Mouse (Mus musculus): ENCODE results near the gene Gjc1. TPM values are rescaled to one million over a fixed set of nuclear protein-coding genes. Genes with fewer than 3 reads are reported as not detected.

Gene Gjc1
- polyA plus RNA-seq, 1 experiment from 2014 or later = 89.6 TPM

DNA sequence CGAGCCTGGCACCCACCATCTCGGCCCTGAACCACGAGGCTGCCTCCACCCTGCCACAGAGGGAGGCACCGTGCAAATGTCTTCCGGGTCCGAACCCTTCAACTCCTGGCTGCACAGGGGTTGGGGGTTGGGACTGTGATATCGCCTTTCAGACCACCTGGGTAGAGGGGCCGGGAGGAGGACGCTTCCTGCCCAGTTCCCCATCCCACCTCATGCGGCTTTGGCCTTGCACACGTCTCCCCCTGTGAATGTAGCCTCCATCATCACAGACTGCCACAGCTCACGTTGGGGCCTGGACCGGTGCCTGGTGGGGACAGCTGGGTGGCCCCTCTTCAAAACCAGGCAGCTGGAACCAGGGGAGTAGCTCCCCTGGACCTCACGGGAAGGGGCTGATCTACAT lies 41.3 kb downstream of the Gjc1 start:
- Histone ChIP-seq H3K4me1 (peaks cover 67% of the 10 kb centered on the region), H3K27ac (replicated peaks) (peak overlapping the region; percentile 84), H3K4me3 (peak overlapping the region; percentile 45), H3K36me3 (replicated peaks) (peaks cover 24% of the 10 kb centered on the region), H3K9me3 (no peaks in the 10 kb centered on the region), H3K27me3 (replicated peaks; ENCODE audit: low read depth, poor library complexity, severe bottlenecking) (peaks cover 19% of the 10 kb centered on the region; the same call in 1 of the 2 replicates)
- peak; percentile 73 for DNase-seq (ENCODE audit: low spot score)
- whole genome bisulfite sequencing = 13% methylated on average over 14 of the region's 14 CpGs

DNA sequence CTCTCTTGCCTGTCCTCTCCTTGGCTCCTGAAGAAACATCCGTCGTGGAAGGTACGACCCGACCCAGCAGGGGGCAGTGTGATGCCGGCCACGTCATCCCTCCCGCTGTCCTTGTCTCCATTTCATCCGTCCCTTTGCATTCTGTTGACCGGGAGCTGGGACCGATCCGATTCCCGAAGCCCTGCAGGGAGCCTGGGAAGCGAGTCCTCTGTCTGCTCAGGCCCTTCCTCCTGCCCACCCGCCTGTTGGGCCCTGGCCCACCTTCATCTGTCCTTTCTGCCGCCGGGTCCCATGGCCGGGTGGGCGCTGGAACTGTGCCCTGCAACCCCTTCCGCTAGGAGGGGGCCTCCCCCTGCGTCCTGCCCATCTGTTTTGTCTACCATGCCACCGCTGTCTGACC lies 41.9 kb downstream of the Gjc1 start:
- DNase-seq (ENCODE audit: low spot score) = peak; percentile 86
- H3K27me3 ChIP-seq (replicated peaks; ENCODE audit: low read depth, poor library complexity, severe bottlenecking) = peaks cover 19% of the 10 kb centered on the region; the same call in 1 of the 2 replicates
- no peaks in the 10 kb centered on the region for H3K9me3 ChIP-seq
- H3K4me1 ChIP-seq = peaks cover 73% of the 10 kb centered on the region
- peak overlapping the region; percentile 45 for H3K4me3 ChIP-seq
- 32% methylated on average over 21 of the region's 21 CpGs for WGBS
- peaks cover 24% of the 10 kb centered on the region for H3K36me3 ChIP-seq (replicated peaks)
- H3K27ac ChIP-seq (replicated peaks) = peak overlapping the region; percentile 84

GRCm38 (mm10) chr11:102774621-102775141 lies 44.8 kb downstream of the Gjc1 start:
- H3K4me3 ChIP-seq = peak overlapping the region; percentile 73
- peak overlapping the region; percentile 96 for H3K27ac ChIP-seq (replicated peaks)
- H3K27me3 ChIP-seq (replicated peaks; ENCODE audit: low read depth, poor library complexity, severe bottlenecking) = peaks cover 34% of the 10 kb centered on the region
- DNase-seq (ENCODE audit: low spot score) = peak; percentile 95
- H3K9me3 ChIP-seq = no peaks in the 10 kb centered on the region
- H3K36me3 ChIP-seq (replicated peaks) = peaks cover 24% of the 10 kb centered on the region
- WGBS = 3% methylated on average over 25 of the region's 25 CpGs
- H3K4me1 ChIP-seq = peaks cover 88% of the 10 kb centered on the region

DNA sequence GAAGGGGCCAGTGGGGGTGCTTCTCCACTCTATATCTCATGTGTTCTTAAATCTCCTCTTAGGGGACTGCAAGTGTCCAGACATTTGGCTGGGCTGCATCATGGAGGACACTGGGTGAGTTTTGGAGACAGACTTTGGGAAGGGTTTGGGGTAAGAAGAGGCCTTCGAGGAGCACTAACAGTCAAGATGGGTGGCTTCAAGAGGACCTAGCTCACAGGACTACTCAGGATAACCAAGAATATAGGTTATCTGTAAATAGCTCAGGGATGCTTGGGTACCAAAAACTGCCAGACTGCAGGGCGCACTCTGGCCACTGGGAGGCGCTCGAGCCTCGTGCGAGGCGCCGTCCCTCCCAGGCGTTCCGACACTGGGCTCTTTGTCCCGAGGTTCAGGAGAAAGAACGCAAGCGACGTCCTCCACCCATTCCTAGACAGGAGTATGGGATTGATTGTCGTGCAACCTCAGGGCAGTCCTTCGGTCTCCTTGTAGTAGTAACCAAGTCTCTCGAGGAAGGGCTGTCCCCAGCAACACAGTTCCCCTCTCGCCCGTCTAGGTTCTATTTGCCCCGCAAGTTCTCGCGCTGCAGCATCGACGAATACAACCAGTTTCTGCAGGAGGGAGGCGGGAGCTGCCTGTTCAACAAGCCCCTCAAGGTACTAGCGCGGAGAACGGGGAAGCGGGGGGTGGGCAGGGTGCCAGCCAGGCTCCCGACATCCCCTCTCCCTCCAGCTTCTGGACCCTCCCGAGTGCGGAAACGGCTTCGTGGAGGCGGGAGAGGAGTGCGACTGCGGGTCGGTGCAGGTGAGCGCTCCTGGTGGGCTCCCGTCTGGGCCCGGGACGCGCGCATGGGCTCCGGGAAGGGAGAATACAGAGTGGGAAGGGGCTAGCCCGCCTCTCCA lies 45.5 kb downstream of the Gjc1 start:
- H3K4me3 ChIP-seq = peak overlapping the region; percentile 73
- WGBS = under 1% methylated on average over 46 of the region's 46 CpGs
- no peaks in the 10 kb centered on the region for H3K9me3 ChIP-seq
- peak; percentile 92 for DNase-seq (ENCODE audit: low spot score)
- H3K36me3 ChIP-seq (replicated peaks) = peaks cover 24% of the 10 kb centered on the region
- peak overlapping the region; percentile 96 for H3K27ac ChIP-seq (replicated peaks)
- H3K4me1 ChIP-seq = peaks cover 88% of the 10 kb centered on the region
- peaks cover 28% of the 10 kb centered on the region for H3K27me3 ChIP-seq (replicated peaks; ENCODE audit: low read depth, poor library complexity, severe bottlenecking)

DNA sequence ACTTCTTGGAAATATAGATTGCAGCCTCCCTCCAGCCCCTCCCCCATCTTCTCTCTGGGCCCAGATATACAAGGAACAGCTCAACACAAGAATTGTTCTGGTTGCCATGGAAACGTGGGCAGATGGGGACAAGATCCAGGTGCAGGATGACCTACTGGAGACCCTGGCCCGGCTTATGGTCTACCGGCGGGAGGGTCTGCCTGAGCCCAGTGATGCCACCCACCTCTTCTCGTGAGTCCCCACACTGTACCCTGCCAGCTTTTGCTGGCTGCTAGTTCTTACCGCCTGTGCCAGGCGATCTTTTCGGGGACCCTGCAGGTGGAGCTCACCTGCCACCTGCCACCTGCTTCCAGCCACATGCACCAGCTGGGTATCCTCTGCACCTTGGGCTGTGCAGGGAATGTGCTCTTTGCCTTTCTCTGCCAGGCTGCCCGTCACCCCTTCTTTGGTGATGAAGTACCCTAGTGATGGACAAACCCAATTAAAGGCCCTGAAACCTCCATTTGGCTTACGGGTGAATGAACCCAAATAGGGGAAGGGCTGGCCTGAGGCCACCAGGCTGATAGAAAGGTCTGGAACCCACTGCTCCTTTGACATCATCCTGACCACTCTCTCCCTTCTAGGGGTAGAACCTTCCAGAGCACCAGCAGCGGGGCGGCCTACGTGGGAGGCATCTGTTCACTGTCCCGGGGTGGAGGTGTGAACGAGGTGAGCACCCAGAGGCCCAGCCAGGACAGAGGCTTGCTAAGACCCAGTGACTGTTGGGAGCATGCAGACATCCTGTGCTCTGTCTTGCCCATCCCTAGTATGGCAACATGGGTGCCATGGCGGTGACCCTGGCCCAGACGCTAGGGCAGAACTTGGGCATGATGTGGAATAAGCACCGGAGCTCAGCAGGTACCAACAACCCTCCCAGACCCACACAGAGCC lies 46.5 kb downstream of the Gjc1 start:
- peaks cover 25% of the 10 kb centered on the region for H3K27me3 ChIP-seq (replicated peaks; ENCODE audit: low read depth, poor library complexity, severe bottlenecking)
- peaks cover 80% of the 10 kb centered on the region for H3K4me1 ChIP-seq
- peak overlapping the region; percentile 73 for H3K4me3 ChIP-seq
- 66% methylated on average over 18 of the region's 18 CpGs for WGBS
- no peaks in the 10 kb centered on the region for H3K9me3 ChIP-seq
- peaks cover 24% of the 10 kb centered on the region for H3K36me3 ChIP-seq (replicated peaks)
- DNase-seq (ENCODE audit: low spot score) = peak; percentile 70
- peak overlapping the region; percentile 96 for H3K27ac ChIP-seq (replicated peaks)

DNA sequence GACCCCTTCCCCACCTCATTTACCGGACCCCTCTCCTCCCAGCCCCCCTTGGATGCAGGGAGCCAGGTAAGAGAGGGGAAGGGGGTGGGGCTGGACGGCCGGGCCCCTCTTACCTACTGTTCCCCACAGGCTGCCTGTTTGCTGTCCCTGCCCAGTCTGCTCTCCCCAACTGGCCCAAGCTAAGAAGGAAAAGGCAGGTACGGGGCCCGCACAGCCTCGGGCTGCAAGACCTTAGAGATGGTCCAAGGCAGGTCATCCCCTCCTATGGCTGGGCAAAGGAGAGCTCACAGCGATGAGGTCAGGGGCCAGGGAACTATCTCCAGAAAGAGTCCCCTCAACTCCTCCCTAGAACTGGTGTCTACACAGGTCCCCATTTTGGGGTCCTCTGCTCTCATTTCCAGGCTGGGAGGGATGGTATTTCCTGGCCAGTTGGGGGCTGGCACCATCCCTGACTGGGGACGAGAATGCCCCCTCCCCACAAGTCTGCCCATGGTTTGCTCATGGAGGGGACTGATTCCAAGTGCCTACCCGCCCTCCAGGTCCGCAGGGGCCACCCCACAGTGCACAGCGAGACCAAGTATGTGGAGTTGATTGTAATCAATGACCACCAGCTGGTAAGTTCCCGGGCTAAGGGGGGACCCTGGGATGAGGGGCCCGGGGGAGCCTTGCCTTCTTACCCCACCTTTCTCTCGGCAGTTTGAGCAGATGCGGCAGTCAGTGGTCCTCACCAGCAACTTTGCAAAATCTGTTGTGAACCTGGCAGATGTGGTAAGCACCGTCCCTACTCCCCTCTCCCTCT lies 47.4 kb downstream of the Gjc1 start:
- peaks cover 82% of the 10 kb centered on the region for H3K4me1 ChIP-seq
- H3K27ac ChIP-seq (replicated peaks) = peak overlapping the region; percentile 68
- peak overlapping the region; percentile 37 for H3K4me3 ChIP-seq
- 20% methylated on average over 16 of the region's 16 CpGs for WGBS
- H3K36me3 ChIP-seq (replicated peaks) = peaks cover 16% of the 10 kb centered on the region
- H3K9me3 ChIP-seq = no peaks in the 10 kb centered on the region
- peaks cover 21% of the 10 kb centered on the region for H3K27me3 ChIP-seq (replicated peaks; ENCODE audit: low read depth, poor library complexity, severe bottlenecking)
- no peak for DNase-seq (ENCODE audit: low spot score)

DNA sequence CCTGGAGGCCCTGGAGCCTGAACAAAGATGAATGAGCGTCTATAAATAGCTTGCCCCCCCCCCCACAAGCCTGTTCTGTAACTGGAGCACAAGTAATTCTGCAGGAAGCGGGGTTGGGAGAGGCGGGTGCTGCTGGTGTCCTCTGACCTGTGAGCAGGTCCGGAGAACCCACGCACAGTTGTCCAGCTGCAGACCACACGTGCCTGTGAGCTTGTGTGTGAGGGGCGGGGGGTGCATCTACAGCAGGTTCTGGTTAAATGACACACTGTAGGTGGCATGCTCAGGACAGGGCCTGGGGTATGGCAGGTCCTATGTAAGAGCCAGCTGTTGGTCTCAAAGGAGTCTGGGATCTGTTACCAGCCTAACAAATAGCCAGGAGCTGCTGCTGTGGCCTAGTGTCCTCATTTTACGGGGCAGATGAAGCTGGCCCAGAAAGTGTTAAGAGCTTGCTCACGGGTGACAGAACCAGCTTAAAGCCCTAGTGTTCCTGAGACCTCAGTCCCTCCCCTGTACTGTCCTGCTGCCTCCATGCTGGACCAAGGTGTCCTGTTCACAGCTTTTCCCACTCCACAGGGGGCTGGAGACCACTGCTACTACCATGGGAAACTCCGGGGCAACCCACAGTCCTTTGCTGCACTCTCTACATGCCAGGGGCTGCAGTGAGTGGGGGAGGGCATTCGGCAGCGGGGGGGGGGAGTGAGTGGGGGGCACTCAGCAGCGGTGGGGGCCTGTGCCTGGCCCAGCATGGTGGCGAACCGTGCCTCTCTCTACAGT lies 48.7 kb downstream of the Gjc1 start:
- Histone ChIP-seq H3K9me3 (no peaks in the 10 kb centered on the region), H3K36me3 (replicated peaks) (peaks cover 3% of the 10 kb centered on the region), H3K27me3 (replicated peaks; ENCODE audit: low read depth, poor library complexity, severe bottlenecking) (peaks cover 21% of the 10 kb centered on the region), H3K4me3 (0 out of 2 replicates have a peak overlapping the region, but pooled peaks have one; percentile 37), H3K4me1 (peaks cover 83% of the 10 kb centered on the region), H3K27ac (replicated peaks) (peak overlapping the region; percentile 68)
- peak; percentile 47 for DNase-seq (ENCODE audit: low spot score)
- 39% methylated on average over 15 of the region's 15 CpGs for WGBS

DNA sequence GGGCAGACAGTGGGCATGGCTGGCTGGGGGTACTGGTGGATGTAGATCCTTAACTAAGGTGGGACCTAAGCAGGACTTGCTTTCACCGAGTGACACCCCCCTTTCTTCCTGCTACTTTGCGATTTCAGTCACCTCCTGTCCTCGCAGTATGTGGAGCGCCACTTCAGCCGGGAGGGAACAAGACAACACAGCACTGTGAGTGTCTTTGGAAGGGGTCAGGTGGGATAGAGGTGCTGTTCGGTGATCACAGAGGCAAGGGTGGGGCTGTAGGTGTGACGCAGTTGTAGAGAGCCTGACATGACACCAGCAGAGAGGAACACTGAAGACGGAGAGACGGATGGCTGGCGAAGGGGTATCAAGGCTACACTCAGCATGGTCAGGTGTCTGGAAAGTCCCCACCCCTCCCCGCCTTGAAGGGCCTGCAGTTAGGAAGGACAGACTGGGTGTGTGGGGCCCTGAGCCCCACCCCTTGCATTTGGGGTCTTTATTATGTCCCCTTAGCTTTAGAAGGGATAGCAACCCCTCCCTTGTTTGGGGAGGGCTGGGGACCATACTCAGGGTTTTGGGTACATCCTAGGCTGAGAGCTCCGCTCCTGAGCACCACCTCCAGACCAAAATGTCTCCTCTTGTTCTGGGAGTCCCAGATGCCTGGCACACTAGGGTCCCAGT lies 49.4 kb downstream of the Gjc1 start:
- Histone ChIP-seq H3K36me3 (replicated peaks) (no peaks in the 10 kb centered on the region), H3K4me3 (no peak overlapping the region), H3K4me1 (peaks cover 78% of the 10 kb centered on the region), H3K27me3 (replicated peaks; ENCODE audit: low read depth, poor library complexity, severe bottlenecking) (peaks cover 17% of the 10 kb centered on the region), H3K27ac (replicated peaks) (peak overlapping the region; percentile 68), H3K9me3 (no peaks in the 10 kb centered on the region)
- no peak for DNase-seq (ENCODE audit: low spot score)
- WGBS = 83% methylated on average over 12 of the region's 12 CpGs

DNA sequence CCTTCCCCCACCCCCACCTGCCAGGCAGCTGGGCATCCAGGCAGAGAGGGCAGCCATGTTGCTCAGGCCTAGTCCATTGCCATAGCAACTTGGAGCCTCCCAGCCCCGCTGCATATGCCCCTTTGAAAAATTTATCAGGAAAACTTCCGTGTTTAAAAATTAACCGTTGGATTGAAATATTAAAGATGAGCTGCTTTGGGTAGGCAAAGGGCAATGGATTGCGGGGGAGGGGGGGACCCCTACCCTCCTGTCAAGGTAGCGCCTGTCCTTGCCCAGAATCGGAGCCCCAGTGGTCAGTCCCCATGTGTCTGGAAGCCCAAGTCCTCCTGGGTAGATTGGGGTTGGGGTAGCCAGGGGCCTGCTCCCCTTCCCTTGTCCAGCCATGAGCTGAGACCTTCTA lies 50.4 kb downstream of the Gjc1 start:
- WGBS = 89% methylated on average over 6 of the region's 6 CpGs
- Histone ChIP-seq H3K27ac (replicated peaks) (no peak overlapping the region), H3K27me3 (replicated peaks; ENCODE audit: low read depth, poor library complexity, severe bottlenecking) (peaks cover 24% of the 10 kb centered on the region), H3K36me3 (replicated peaks) (no peaks in the 10 kb centered on the region), H3K4me1 (peaks cover 69% of the 10 kb centered on the region), H3K9me3 (no peaks in the 10 kb centered on the region), H3K4me3 (no peak overlapping the region)
- no peak for DNase-seq (ENCODE audit: low spot score)

DNA sequence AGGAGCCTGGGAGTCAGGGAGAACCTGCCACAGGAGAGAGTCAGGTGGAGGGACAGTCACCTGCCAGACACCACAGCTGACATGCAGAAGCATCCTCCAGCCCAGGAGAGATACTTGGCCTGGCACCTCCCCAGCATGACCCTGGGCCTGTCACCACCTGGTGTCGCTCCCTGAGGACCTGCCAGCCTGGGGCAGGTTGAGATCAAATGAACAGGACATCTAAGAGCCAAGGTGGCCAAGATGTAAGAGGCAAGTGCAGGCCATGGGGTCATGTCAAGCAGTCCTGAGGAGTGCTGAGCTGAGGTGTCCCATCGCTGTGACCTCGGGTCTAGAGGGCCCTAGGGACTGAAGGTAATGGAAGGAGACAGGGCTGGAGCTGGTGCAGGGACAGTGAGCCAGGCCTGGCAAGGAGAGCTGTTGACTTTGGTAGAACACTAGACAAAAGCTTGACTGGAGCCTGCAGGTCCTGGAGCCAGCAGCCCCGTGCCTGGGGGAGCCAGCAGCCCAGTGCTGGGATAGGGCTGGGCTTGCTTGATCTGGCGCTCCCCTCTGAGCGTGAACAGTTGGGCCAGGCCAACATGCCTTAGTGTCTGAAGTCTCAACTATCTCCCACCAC lies 52.3 kb downstream of the Gjc1 start:
- WGBS = 76% methylated on average over 6 of the region's 6 CpGs
- H3K27me3 ChIP-seq (replicated peaks; ENCODE audit: low read depth, poor library complexity, severe bottlenecking) = peaks cover 42% of the 10 kb centered on the region
- no peak overlapping the region for H3K4me3 ChIP-seq
- no peaks in the 10 kb centered on the region for H3K36me3 ChIP-seq (replicated peaks)
- no peaks in the 10 kb centered on the region for H3K9me3 ChIP-seq
- H3K27ac ChIP-seq (replicated peaks) = 0 out of 2 replicates have a peak overlapping the region, but pooled peaks have one; percentile 7
- peaks cover 64% of the 10 kb centered on the region for H3K4me1 ChIP-seq
- DNase-seq (ENCODE audit: low spot score) = no peak
